Mouse (Mus musculus) E14TG2a.4 (cell line): ENCODE results near the gene Tmem100.

ENCODE experiments used
- H3K27me3 ChIP-seq: 2 replicates; pipeline ENCODE4 v1.6.1; 2014; ENCODE audit warnings: low read length, control low read depth; ENCODE audit not compliant: insufficient read depth
- H3K36me3 ChIP-seq: 2 replicates; pipeline ENCODE4 v1.6.1; 2014; ENCODE audit warnings: low read length, control low read depth; ENCODE audit not compliant: insufficient read depth
- H3K4me1 ChIP-seq: replicated peaks from 2 replicates; pipeline ENCODE4 v1.6.1; 2014; ENCODE audit warnings: low read depth, low read length, control low read depth
- H3K4me3 ChIP-seq: replicated peaks from 2 replicates; pipeline ENCODE4 v1.5.1; 2014; ENCODE audit warnings: mild to moderate bottlenecking, low read length
- H3K9me3 ChIP-seq: 2 replicates; pipeline ENCODE4 v1.6.1; 2014; ENCODE audit warnings: low read length, control low read depth
- CTCF ChIP-seq: conservative IDR thresholded peaks from 2 replicates; pipeline ENCODE4 v1.5.1; 2014; ENCODE audit warnings: low read length
- NANOG ChIP-seq: IDR thresholded peaks from 2 replicates; pipeline ENCODE4 v1.6.1; 2014; ENCODE audit warnings: borderline replicate concordance, low read length, mixed read lengths
- POU5F1 ChIP-seq: IDR thresholded peaks from 2 replicates; pipeline ENCODE4 v1.6.1; 2014; ENCODE audit warnings: low read length, borderline replicate concordance

Tmem100 gene

GRCm38 (mm10) chr11:90029841-90030398 is at the start of gene Tmem100:
Gene Tmem100 (plus strand): TSS chr11:90030348.
- H3K36me3 ChIP-seq, result no peaks in the 10 kb centered on the region
- H3K9me3 ChIP-seq, result peaks cover 3% of the 10 kb centered on the region
- peaks cover 24% of the 10 kb centered on the region for H3K4me1 ChIP-seq
- H3K27me3 ChIP-seq, result peaks cover 52% of the 10 kb centered on the region
- peak within 1 kb of the TSS; percentile 41 for H3K4me3 ChIP-seq
- TF ChIP-seq POU5F1, result no peak
- no peak for TF ChIP-seq NANOG
- no peak for TF ChIP-seq CTCF

GRCm38 (mm10) chr11:89982918-89983317 is 47.2 kb upstream of the Tmem100 start:
- peaks cover 42% of the 10 kb centered on the region for H3K4me1 ChIP-seq
- peaks cover 5% of the 10 kb centered on the region; the same call in 1 of the 2 replicates for H3K27me3 ChIP-seq
- H3K36me3 ChIP-seq, result no peaks in the 10 kb centered on the region
- H3K4me3 ChIP-seq, result no peak overlapping the region
- no peaks in the 10 kb centered on the region for H3K9me3 ChIP-seq
- TF ChIP-seq NANOG (no peak), POU5F1 (no peak), CTCF (no peak)

GRCm38 (mm10) chr11:89984436-89984835 is 45.7 kb upstream of the Tmem100 start:
- Histone ChIP-seq H3K27me3 (peaks cover 5% of the 10 kb centered on the region; the same call in 1 of the 2 replicates), H3K36me3 (no peaks in the 10 kb centered on the region), H3K4me1 (peaks cover 41% of the 10 kb centered on the region), H3K4me3 (no peak overlapping the region), H3K9me3 (no peaks in the 10 kb centered on the region)
- TF ChIP-seq CTCF, result no peak
- TF ChIP-seq NANOG, result no peak
- no peak for TF ChIP-seq POU5F1

- H3K36me3 ChIP-seq, result no peaks in the 10 kb centered on the region
- TF ChIP-seq CTCF, result no peak
- TF ChIP-seq POU5F1, result no peak
- no peak for TF ChIP-seq NANOG
- peaks cover 41% of the 10 kb centered on the region for H3K4me1 ChIP-seq
- peaks cover 5% of the 10 kb centered on the region; the same call in 1 of the 2 replicates for H3K27me3 ChIP-seq
- H3K9me3 ChIP-seq, result no peaks in the 10 kb centered on the region
- H3K4me3 ChIP-seq, result no peak overlapping the region
Observed at GRCm38 (mm10) chr11:89985200-89986187, 44.7 kb upstream of the Tmem100 start.

- no peaks in the 10 kb centered on the region for H3K36me3 ChIP-seq
- TF ChIP-seq NANOG, result no peak
- TF ChIP-seq POU5F1, result no peak
- no peak for TF ChIP-seq CTCF
- H3K27me3 ChIP-seq, result no peaks in the 10 kb centered on the region
Observed at GRCm38 (mm10) chr11:89986516-89986915, 43.6 kb upstream of the Tmem100 start.

GRCm38 (mm10) chr11:89988936-89989589 is 41.1 kb upstream of the Tmem100 start:
- TF ChIP-seq NANOG (no peak), CTCF (peak; percentile 23)

More at GRCm38 (mm10) chr11:89986516-89986915, 43.6 kb upstream of the Tmem100 start:
- H3K9me3 ChIP-seq, result no peaks in the 10 kb centered on the region
- no peak overlapping the region for H3K4me3 ChIP-seq
- H3K4me1 ChIP-seq, result peaks cover 38% of the 10 kb centered on the region

GRCm38 (mm10) chr11:89991661-89992060 is 38.5 kb upstream of the Tmem100 start:
- Histone ChIP-seq H3K27me3 (no peaks in the 10 kb centered on the region), H3K9me3 (no peaks in the 10 kb centered on the region), H3K36me3 (no peaks in the 10 kb centered on the region), H3K4me1 (peaks cover 25% of the 10 kb centered on the region), H3K4me3 (no peak overlapping the region)
- TF ChIP-seq NANOG (no peak), POU5F1 (no peak), CTCF (no peak)

More at GRCm38 (mm10) chr11:89988936-89989589, 41.1 kb upstream of the Tmem100 start:
- Histone ChIP-seq H3K4me1 (peaks cover 38% of the 10 kb centered on the region), H3K9me3 (no peaks in the 10 kb centered on the region), H3K36me3 (no peaks in the 10 kb centered on the region), H3K4me3 (no peak overlapping the region), H3K27me3 (no peaks in the 10 kb centered on the region)

GRCm38 (mm10) chr11:89994706-89995105 is 35.4 kb upstream of the Tmem100 start:
- Histone ChIP-seq H3K9me3 (no peaks in the 10 kb centered on the region), H3K4me1 (0 out of 2 replicates have a peak, but pooled peaks cover 5% of the 10 kb centered on the region), H3K4me3 (no peak overlapping the region), H3K27me3 (no peaks in the 10 kb centered on the region), H3K36me3 (no peaks in the 10 kb centered on the region)
- TF ChIP-seq POU5F1 (no peak), CTCF (no peak)
